Mouse (Mus musculus) kidney, adult 18-20 months (tissue): Measurements from ENCODE around the gene Zfp579.
"Not testable (repeated sequence)": the region's sequence is repeated elsewhere in the genome, so short reads cannot be mapped to it uniquely, and the experiment has no call there.

ENCODE experiments used
- DNase-seq: peaks from one replicate; pipeline ENCODE4 v3.0.0; 2021

Gene Zfp579

GRCm38 (mm10) chr7:4996003-4996895 is at the start of gene Zfp579:
Gene Zfp579 (minus strand): TSS chr7:4996158.
- DNase-seq = peak; percentile 89

- no peak for DNase-seq
These were observed 49.0 kb upstream of the Zfp579 start for GRCm38 (mm10) chr7:5044981-5045380.

GRCm38 (mm10) chr7:5038940-5039339 is 43.0 kb upstream of the Zfp579 start:
- no peak for DNase-seq

- DNase-seq = peak; percentile 97
These were observed 42.3 kb upstream of the Zfp579 start, which contains the start of gene Zfp784 for GRCm38 (mm10) chr7:5038109-5038732. Gene Zfp784 (minus strand): TSS chr7:5038446.

GRCm38 (mm10) chr7:5037467-5037866 is 41.5 kb upstream of the Zfp579 start:
- DNase-seq = no peak

- DNase-seq = no peak
These were observed 41.1 kb upstream of the Zfp579 start for GRCm38 (mm10) chr7:5037026-5037425.

- no peak for DNase-seq
These were observed 40.2 kb upstream of the Zfp579 start for GRCm38 (mm10) chr7:5036136-5036535.

GRCm38 (mm10) chr7:5035628-5036027 is 39.7 kb upstream of the Zfp579 start:
- DNase-seq = no peak

GRCm38 (mm10) chr7:5033818-5034217 is 37.9 kb upstream of the Zfp579 start, which contains the start of gene 4632433K11Rik:
Gene 4632433K11Rik (plus strand): TSS chr7:5034118.
- no peak for DNase-seq

- no peak for DNase-seq
These were observed 35.5 kb upstream of the Zfp579 start for GRCm38 (mm10) chr7:5031496-5031895.

GRCm38 (mm10) chr7:5030554-5031275 is 34.8 kb upstream of the Zfp579 start:
- no peak for DNase-seq

GRCm38 (mm10) chr7:5029946-5030345 is 34.0 kb upstream of the Zfp579 start:
- DNase-seq = no peak

GRCm38 (mm10) chr7:5029543-5029942 is 33.6 kb upstream of the Zfp579 start:
- no peak for DNase-seq

- no peak for DNase-seq
These were observed 25.2 kb upstream of the Zfp579 start for GRCm38 (mm10) chr7:5021197-5021596.

- DNase-seq = no peak
These were observed 24.7 kb upstream of the Zfp579 start for GRCm38 (mm10) chr7:5020685-5021084.

- peak; percentile 99 for DNase-seq
These were observed 24.2 kb upstream of the Zfp579 start, which contains the start of the genes Zfp865 and Ccdc106 for GRCm38 (mm10) chr7:5020000-5020681. Gene Zfp865 (plus strand): TSS chr7:5020376. Gene Ccdc106 (plus strand): TSS chr7:5020553.

- not testable (repeated sequence) for DNase-seq
These were observed 23.6 kb upstream of the Zfp579 start for GRCm38 (mm10) chr7:5019576-5019975.

- DNase-seq = no peak
These were observed 22.0 kb upstream of the Zfp579 start for GRCm38 (mm10) chr7:5017931-5018330.

GRCm38 (mm10) chr7:5017352-5017751 is 21.4 kb upstream of the Zfp579 start:
- no peak for DNase-seq

GRCm38 (mm10) chr7:5016920-5017319 is 21.0 kb upstream of the Zfp579 start:
- DNase-seq = no peak

GRCm38 (mm10) chr7:5016057-5016456 is 20.1 kb upstream of the Zfp579 start:
- no peak for DNase-seq
